Mouse (Mus musculus): ENCODE measurements around the gene Gm5485.

DNA sequence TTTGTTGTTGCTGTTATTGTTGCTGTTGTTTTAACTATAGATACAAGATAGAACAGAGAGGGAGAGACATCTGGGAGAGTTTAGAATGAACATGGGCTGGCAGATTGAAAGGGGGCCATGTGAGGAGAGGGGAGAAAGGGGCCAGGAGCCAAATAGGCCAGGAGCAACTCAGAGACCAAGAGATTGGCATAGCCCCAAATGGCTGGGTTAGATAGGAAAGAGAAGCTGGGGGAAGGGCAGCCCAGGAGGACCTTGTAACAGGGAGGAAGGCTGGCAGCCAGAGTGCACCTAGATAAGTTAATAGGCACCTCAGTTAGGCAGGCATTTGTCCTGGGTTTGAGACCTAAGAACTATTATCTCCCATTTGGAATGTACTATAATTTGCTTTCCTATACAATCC is 25.3 kb upstream of the Gm5485 start:
- TF ChIP-seq POLR2A (IDR thresholded peaks at IDR 0.05; ENCODE audit: low read depth, low read length) = no peak
- TF ChIP-seq CTCF (IDR thresholded peaks at IDR 0.05; ENCODE audit: extremely low read depth, insufficient read length, insufficient replicate concordance, low read depth, low read length) = no peak
